Mouse (Mus musculus) hindbrain, postnatal 0 days (tissue): ENCODE measurements around the gene Xrcc4. TPM values are rescaled to one million over a fixed set of nuclear protein-coding genes. Genes with fewer than 3 reads are reported as not detected.

ENCODE experiments used
- ATAC-seq: fragments of 200-750 bp; cut with Nextera tagmentation; 2 replicates; pipeline ENCODE4 v1.8.0; 2017; ENCODE audit warnings: mild to moderate bottlenecking, moderate TSS enrichment, moderate library complexity
- DNase-seq: peaks from one replicate; pipeline ENCODE4 v3.0.0-alpha.2; 2015; ENCODE audit warnings: low spot score
- H3K27ac ChIP-seq: fragments of 300-500 bp; sonication (generic); 2 replicates; pipeline ENCODE4 v1.5.1; 2014; ENCODE audit warnings: mild to moderate bottlenecking
- H3K27me3 ChIP-seq: fragments of 300-500 bp; sonication (generic); 2 replicates; pipeline ENCODE4 v1.6.1; 2014; ENCODE audit warnings: low read length, mixed read lengths; ENCODE audit not compliant: insufficient read depth
- H3K36me3 ChIP-seq: fragments of 300-500 bp; sonication (generic); 2 replicates; pipeline ENCODE4 v1.6.1; 2014; ENCODE audit warnings: low read length, mixed read lengths; ENCODE audit not compliant: insufficient read depth
- H3K4me1 ChIP-seq: fragments of 300-500 bp; sonication (generic); 2 replicates; pipeline ENCODE4 v1.6.1; 2014; ENCODE audit warnings: antibody characterized with exemption, low read length, mixed read lengths; ENCODE audit not compliant: insufficient read depth
- H3K4me2 ChIP-seq: fragments of 300-500 bp; sonication (generic); 2 replicates; pipeline ENCODE4 v1.6.1; 2014; ENCODE audit warnings: low read depth, mild to moderate bottlenecking, low read length, moderate library complexity, mixed read lengths
- H3K4me3 ChIP-seq: fragments of 300-500 bp; sonication (generic); 2 replicates; pipeline ENCODE4 v1.5.1; 2014; ENCODE audit warnings: low read length
- H3K9ac ChIP-seq: fragments of 300-500 bp; sonication (generic); replicated peaks from 2 replicates; pipeline ENCODE4 v1.6.1; 2014; ENCODE audit warnings: mild to moderate bottlenecking, low read length, moderate library complexity, mixed read lengths
- H3K9me3 ChIP-seq: fragments of 300-500 bp; sonication (generic); 2 replicates; pipeline ENCODE4 v1.6.1; 2016; ENCODE audit warnings: low read length, mixed read lengths
- CTCF ChIP-seq: IDR thresholded peaks from 2 replicates; pipeline ENCODE4 v1.5.1; 2016; ENCODE audit warnings: antibody characterized with exemption, control low read depth, low read depth
- WGBS: fragments of 180-500 bp; shearing (Covaris S2); extraction: QIAGEN DNeasy Blood & Tissue Kit; methylation state at CpG from one replicate; pipeline ENCODE4 v1.1.7; 2014; 5-methylcytosine and 5-hydroxymethylcytosine counted together
- polyA plus RNA-seq: library from polyadenylated mRNA; unstranded; fragments of >200 nt; fragmentation: Nextera tagmentation; extraction: Ambion mirVana; gene quantifications from 2 replicates; pipeline ENCODE4 v1.2.1, GENCODE M21; 2015
- total RNA-seq: library from RNA; depleted of rRNA; stranded (reverse); fragments of >200 nt; gene quantifications from 2 replicates; pipeline ENCODE4 v1.2.3, GENCODE M21; 2014

The Xrcc4 gene
- total and polyA plus RNA-seq, 2 experiments from 2014 or later: 6.4 to 17.4 TPM

DNA sequence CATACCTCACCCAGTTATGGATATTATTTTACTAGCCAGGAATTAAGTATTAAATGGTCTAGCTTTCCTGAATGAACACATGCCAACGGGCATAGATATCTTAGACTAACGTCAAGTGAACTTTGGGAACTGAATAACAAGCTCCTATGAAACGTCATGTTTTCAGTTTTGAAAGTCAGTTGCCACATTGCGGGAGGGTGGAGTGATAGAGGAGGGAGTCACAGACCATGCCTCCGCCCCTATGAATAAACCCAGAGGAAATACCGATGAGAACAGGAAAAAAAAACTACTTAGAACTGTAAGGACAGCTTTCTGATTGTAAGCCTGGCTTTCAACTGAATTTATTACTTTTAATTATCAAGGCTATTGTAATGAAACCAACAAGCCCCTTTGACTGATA, 175.5 kb downstream of the Xrcc4 start:
- H3K9ac ChIP-seq: no peak overlapping the region
- H3K27me3 ChIP-seq: no peaks in the 10 kb centered on the region
- H3K36me3 ChIP-seq: no peaks in the 10 kb centered on the region
- no peaks in the 10 kb centered on the region for H3K4me1 ChIP-seq
- ATAC-seq (no peak), DNase-seq (no peak)
- WGBS: 83% methylated on average over 6 of the region's 6 CpGs
- H3K27ac ChIP-seq: no peak overlapping the region
- H3K9me3 ChIP-seq: no peaks in the 10 kb centered on the region
- no peak overlapping the region for H3K4me3 ChIP-seq
- no peak overlapping the region for H3K4me2 ChIP-seq
- no peak for TF ChIP-seq CTCF

DNA sequence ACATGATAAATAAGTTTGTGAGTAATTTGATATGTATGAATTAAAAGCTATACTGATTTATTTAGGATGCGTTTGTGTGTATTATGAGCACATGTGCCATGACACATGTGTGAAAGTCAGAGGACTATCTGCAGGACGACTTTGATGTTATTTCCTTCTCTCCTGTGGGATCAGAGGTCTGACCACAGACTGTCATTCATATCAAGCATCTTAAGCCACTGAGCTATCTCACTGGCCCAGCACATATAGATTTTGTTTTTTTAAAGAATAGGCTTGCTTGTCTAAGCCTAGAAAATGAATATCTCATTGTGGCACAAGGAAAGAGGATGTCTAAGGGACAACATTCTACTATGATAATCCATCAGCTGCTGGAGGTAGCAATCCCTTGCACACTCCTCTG, 183.3 kb downstream of the Xrcc4 start:
- H3K36me3 ChIP-seq: no peaks in the 10 kb centered on the region
- TF ChIP-seq CTCF: no peak
- H3K27me3 ChIP-seq: no peaks in the 10 kb centered on the region
- no peak overlapping the region for H3K4me3 ChIP-seq
- WGBS: 73% methylated on average over 2 of the region's 2 CpGs
- H3K9ac ChIP-seq: no peak overlapping the region
- DNase-seq (no peak), ATAC-seq (no peak)
- H3K9me3 ChIP-seq: no peaks in the 10 kb centered on the region
- H3K4me2 ChIP-seq: no peak overlapping the region
- H3K4me1 ChIP-seq: no peaks in the 10 kb centered on the region
- H3K27ac ChIP-seq: no peak overlapping the region

DNA sequence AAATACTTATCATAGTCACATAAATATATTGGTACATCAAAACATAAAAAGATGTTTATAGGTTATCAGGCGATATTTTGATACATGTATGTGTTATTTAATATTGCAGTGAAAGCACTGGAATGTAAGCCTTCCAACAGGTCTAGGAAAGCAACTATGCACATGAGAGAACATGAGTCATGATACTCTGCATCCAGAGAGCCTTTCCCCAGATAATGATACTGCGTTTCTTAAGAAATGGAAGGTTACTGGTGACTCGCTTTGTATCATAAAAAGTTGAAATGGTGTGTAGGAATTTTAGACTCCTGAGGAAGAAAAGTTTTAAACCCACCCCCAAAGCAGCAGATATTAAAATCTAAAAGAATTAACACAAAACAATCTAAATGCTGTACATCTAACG, 190.3 kb downstream of the Xrcc4 start:
- no peaks in the 10 kb centered on the region for H3K36me3 ChIP-seq
- no peak overlapping the region for H3K4me2 ChIP-seq
- no peak for ATAC-seq
- H3K9ac ChIP-seq: no peak overlapping the region
- 92% methylated on average over 4 of the region's 4 CpGs for WGBS
- no peak for DNase-seq
- H3K27me3 ChIP-seq: no peaks in the 10 kb centered on the region
- no peak for TF ChIP-seq CTCF
- H3K27ac ChIP-seq: no peak overlapping the region
- H3K4me1 ChIP-seq: no peaks in the 10 kb centered on the region
- no peak overlapping the region for H3K4me3 ChIP-seq
- no peaks in the 10 kb centered on the region for H3K9me3 ChIP-seq

GRCm38 (mm10) chr13:89892140-89892539, 197.3 kb downstream of the Xrcc4 start:
- H3K9ac ChIP-seq: no peak overlapping the region
- ATAC-seq (no peak), DNase-seq (no peak)
- H3K9me3 ChIP-seq: no peaks in the 10 kb centered on the region
- no peak overlapping the region for H3K4me2 ChIP-seq
- no peak overlapping the region for H3K4me3 ChIP-seq
- no peaks in the 10 kb centered on the region for H3K4me1 ChIP-seq
- no peak overlapping the region for H3K27ac ChIP-seq
- TF ChIP-seq CTCF: no peak
- WGBS: 93% methylated on average over 4 of the region's 4 CpGs
- H3K27me3 ChIP-seq: no peaks in the 10 kb centered on the region
- H3K36me3 ChIP-seq: no peaks in the 10 kb centered on the region

DNA sequence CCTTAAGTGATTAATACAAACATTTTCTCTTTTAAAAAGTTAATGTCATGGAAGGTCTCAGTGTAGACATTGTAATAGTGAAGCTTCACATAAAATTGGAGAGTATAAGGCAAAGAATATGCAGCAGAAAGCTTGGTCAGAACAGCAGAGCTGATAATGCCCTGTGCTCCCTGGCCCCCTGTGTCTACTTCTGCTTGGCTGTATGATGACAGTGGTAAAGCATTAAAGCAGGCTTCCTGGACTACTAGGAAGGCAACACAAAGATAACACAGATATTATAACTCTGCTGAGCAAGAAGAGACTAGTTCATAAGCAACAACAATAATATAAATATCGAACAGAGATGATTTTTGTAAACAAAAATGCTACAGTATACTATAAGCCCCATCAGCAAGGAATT, 199.2 kb downstream of the Xrcc4 start:
- ATAC-seq: no peak
- WGBS: 88% methylated on average over 1 of the region's 1 CpGs
- no peak overlapping the region for H3K4me3 ChIP-seq
- no peaks in the 10 kb centered on the region for H3K36me3 ChIP-seq
- no peak for TF ChIP-seq CTCF
- H3K9me3 ChIP-seq: no peaks in the 10 kb centered on the region
- H3K4me1 ChIP-seq: no peaks in the 10 kb centered on the region
- H3K4me2 ChIP-seq: no peak overlapping the region
- no peak for DNase-seq
- H3K27ac ChIP-seq: no peak overlapping the region
- H3K27me3 ChIP-seq: no peaks in the 10 kb centered on the region
- no peak overlapping the region for H3K9ac ChIP-seq

- DNase-seq: no peak
- ATAC-seq: no peak
- Histone ChIP-seq H3K27ac (no peak overlapping the region), H3K9ac (no peak overlapping the region), H3K4me2 (no peak overlapping the region), H3K27me3 (no peaks in the 10 kb centered on the region), H3K4me1 (no peaks in the 10 kb centered on the region), H3K36me3 (no peaks in the 10 kb centered on the region), H3K4me3 (no peak overlapping the region), H3K9me3 (no peaks in the 10 kb centered on the region)
- WGBS: 72% methylated on average over 5 of the region's 5 CpGs
- no peak for TF ChIP-seq CTCF
Measured at GRCm38 (mm10) chr13:89889074-89889473, 200.3 kb downstream of the Xrcc4 start.

GRCm38 (mm10) chr13:89883523-89883922, 205.9 kb downstream of the Xrcc4 start:
- no peak for ATAC-seq
- no peak overlapping the region for H3K4me3 ChIP-seq
- no peaks in the 10 kb centered on the region for H3K4me1 ChIP-seq
- H3K27ac ChIP-seq: no peak overlapping the region
- 88% methylated on average over 1 of the region's 1 CpGs for WGBS
- H3K4me2 ChIP-seq: no peak overlapping the region
- H3K9ac ChIP-seq: no peak overlapping the region
- no peaks in the 10 kb centered on the region for H3K27me3 ChIP-seq
- no peaks in the 10 kb centered on the region for H3K36me3 ChIP-seq
- no peaks in the 10 kb centered on the region for H3K9me3 ChIP-seq
- TF ChIP-seq CTCF: no peak
- no peak for DNase-seq
